Mouse (Mus musculus) CH12.LX (cell line): Measurements from ENCODE around the gene Gys2.

Experiments used
- CTCF ChIP-seq, 2 experiments: IDR thresholded peaks in 1 of 2; conservative IDR thresholded peaks in 1 of 2; 2 replicates each; pipeline ENCODE4 v1.5.1; 2011 to 2012; ENCODE audit warnings: low read depth in 2 of 2, low read length in 2 of 2, improper control_type of control experiment in 1 of 2, inconsistent platforms in 1 of 2, mild to moderate bottlenecking in 1 of 2, moderate library complexity in 1 of 2
- E2F4 ChIP-seq: IDR thresholded peaks from 2 replicates; pipeline ENCODE4 v1.6.1; 2011; ENCODE audit warnings: low read depth, low read length, improper control_type of control experiment; ENCODE audit not compliant: insufficient replicate concordance
- JUN ChIP-seq: IDR thresholded peaks from 2 replicates; pipeline ENCODE4 v1.6.1; 2011; ENCODE audit warnings: low read depth, mild to moderate bottlenecking, low read length, improper control_type of control experiment, moderate library complexity; ENCODE audit not compliant: insufficient read depth
- POLR2A ChIP-seq: IDR thresholded peaks from 2 replicates; pipeline ENCODE4 v1.6.1; 2011; ENCODE audit warnings: low read depth, mild to moderate bottlenecking, improper control_type of control experiment, low read length
- RAD21 ChIP-seq: IDR thresholded peaks from 2 replicates; pipeline ENCODE4 v1.6.1; 2011; ENCODE audit warnings: low read depth, mild to moderate bottlenecking, low read length, improper control_type of control experiment, moderate library complexity
- USF2 ChIP-seq: conservative IDR thresholded peaks from 2 replicates; pipeline ENCODE4 v1.6.1; 2011; ENCODE audit warnings: low read depth, low read length, improper control_type of control experiment
- ZC3H11A ChIP-seq: IDR thresholded peaks from 2 replicates; pipeline ENCODE4 v1.6.1; 2012; ENCODE audit warnings: low read depth, mild to moderate bottlenecking, inconsistent platforms, low read length, improper control_type of control experiment

- TF ChIP-seq E2F4 (no peak), RAD21 (no peak), ZC3H11A (no peak), POLR2A (no peak), CTCF (conservative IDR thresholded peaks at IDR 0.05 in 1 of 2, IDR thresholded peaks at IDR 0.05 in 1 of 2; ENCODE audit: low read depth in 2 of 2, low read length in 2 of 2) (no peak), JUN (no peak), USF2 (no peak)
Measured at GRCm38 (mm10) chr6:142521591-142522110, 48.7 kb upstream of the Gys2 start.
